Mouse (Mus musculus) lung, embryonic 16.5 days (tissue): ENCODE measurements around the gene Baiap2l1. TPM values are rescaled to one million over a fixed set of nuclear protein-coding genes. Genes with fewer than 3 reads are reported as not detected.

Experiments used
- polyA plus RNA-seq: library from polyadenylated mRNA; unstranded; fragments of >200 nt; fragmentation: Nextera tagmentation; extraction: Ambion mirVana; gene quantifications from 2 replicates; pipeline ENCODE4 v1.2.1, GENCODE M21; 2015

Gene Baiap2l1
- polyA plus RNA-seq, 1 experiment from 2014 or later = 12.2 TPM

Other genes with a start within 250 kb of the Baiap2l1 start
- gene Bhlha15, start 167.8 kb downstream of the Baiap2l1 start, polyA plus RNA-seq = 0.33 and 0.59 TPM in 2 replicates
- gene Tecpr1, start 134.5 kb downstream of the Baiap2l1 start, polyA plus RNA-seq = 28.4 and 31.7 TPM in 2 replicates
- gene Bri3, start 113.7 kb downstream of the Baiap2l1 start, polyA plus RNA-seq = 114 and 124 TPM in 2 replicates
- gene Nptx2, start 187.8 kb upstream of the Baiap2l1 start, polyA plus RNA-seq = 0.10 and 0.20 TPM in 2 replicates